Mouse (Mus musculus) macrophage (primary cell): ENCODE measurements around the gene Pnma3. TPM values are rescaled to one million over a fixed set of nuclear protein-coding genes. Genes with fewer than 3 reads are reported as not detected.

Experiments used
- polyA plus RNA-seq: library from polyadenylated mRNA; stranded (reverse); fragments of 250-400 nt; gene quantifications from 3 replicates; pipeline ENCODE4 v1.2.4, GENCODE M21; 2018; ENCODE audit warnings: inconsistent platforms

Gene Pnma3
- polyA plus RNA-seq, 1 experiment from 2014 or later = not detected

Other genes with a start within 250 kb of the Pnma3 start
- gene Gabrq, start 239.6 kb upstream of the Pnma3 start, polyA plus RNA-seq = not detected in 3 replicates
- 44.0 to 88.1 TPM (median 45.2 TPM) in 3 replicates for gene Cetn2, start 146.4 kb upstream of the Pnma3 start, polyA plus RNA-seq
- gene Nsdhl, start 146.2 kb upstream of the Pnma3 start, polyA plus RNA-seq = 17.8 to 25.0 TPM (median 21.0 TPM) in 3 replicates
- gene Zfp185, start 77.4 kb upstream of the Pnma3 start, polyA plus RNA-seq = not detected in 3 replicates
- not detected in 3 replicates for gene Pnma5, start 27.7 kb upstream of the Pnma3 start, polyA plus RNA-seq
- 1.4 to 5.2 TPM (median 2.2 TPM) in 3 replicates for gene Xlr4a, start 17.7 kb downstream of the Pnma3 start, polyA plus RNA-seq
- gene Xlr3a, start 32.3 kb downstream of the Pnma3 start, polyA plus RNA-seq = 0.35 TPM in 1 of 3 replicates, not detected in the others
- not detected in 3 replicates for gene Gm14685, start 52.3 kb downstream of the Pnma3 start, polyA plus RNA-seq
- not detected in 3 replicates for gene Xlr5b, start 84.0 kb downstream of the Pnma3 start, polyA plus RNA-seq
- gene DXBay18, start 84.7 kb downstream of the Pnma3 start, polyA plus RNA-seq = not detected in 3 replicates
- gene Spin2d, start 112.2 kb downstream of the Pnma3 start, polyA plus RNA-seq = not detected in 3 replicates
- gene Xlr3b, start 127.4 kb downstream of the Pnma3 start, polyA plus RNA-seq = 1.6 to 2.5 TPM (median 1.8 TPM) in 3 replicates
- gene Xlr4b, start 149.5 kb downstream of the Pnma3 start, polyA plus RNA-seq = 3.1 to 6.6 TPM (median 5.2 TPM) in 3 replicates
- gene F8a, start 163.5 kb downstream of the Pnma3 start, polyA plus RNA-seq = 1.2 to 3.4 TPM (median 2.6 TPM) in 3 replicates
- gene Xlr4c, start 178.3 kb downstream of the Pnma3 start, polyA plus RNA-seq = 0.25 to 0.36 TPM (median 0.29 TPM) in 3 replicates
- gene Xlr3c, start 200.6 kb downstream of the Pnma3 start, polyA plus RNA-seq = not detected in 3 replicates
- not detected in 3 replicates for gene Xlr5a, start 228.2 kb downstream of the Pnma3 start, polyA plus RNA-seq
- not detected in 3 replicates for gene Xlr5c, start 228.2 kb downstream of the Pnma3 start, polyA plus RNA-seq